Mouse (Mus musculus) lung, adult 2 months (tissue): ENCODE results near the gene Cdc14b. TPM values are rescaled to one million over a fixed set of nuclear protein-coding genes. Genes with fewer than 3 reads are reported as not detected.
"Not testable (repeated sequence)": the region's sequence is repeated elsewhere in the genome, so short reads cannot be mapped to it uniquely, and the experiment has no call there.

Experiments
- DNase-seq: peaks from one replicate; pipeline ENCODE4 v3.0.0; 2022
- H3K4me1 ChIP-seq: fragments of 200-500 bp; 2 replicates; pipeline ENCODE4 v1.6.1; 2011; ENCODE audit warnings: low read length; ENCODE audit not compliant: control insufficient read depth, insufficient read depth
- H3K4me3 ChIP-seq: fragments of 200-500 bp; replicated peaks from 2 replicates; pipeline ENCODE3; 2011; ENCODE audit warnings: low read depth, mild to moderate bottlenecking, control low read depth, low read length; ENCODE audit errors: extremely low read depth
- CTCF ChIP-seq: fragments of 200-500 bp; IDR thresholded peaks from 2 replicates; pipeline ENCODE4 v1.5.1; 2011; ENCODE audit warnings: mild to moderate bottlenecking, low read length, control low read depth; ENCODE audit not compliant: insufficient read depth
- POLR2A ChIP-seq: fragments of 200-500 bp; IDR thresholded peaks from 2 replicates; pipeline ENCODE4 v1.6.1; 2011; ENCODE audit warnings: low read depth, mild to moderate bottlenecking, control low read depth, low read length, borderline replicate concordance; ENCODE audit errors: extremely low read depth
- WGBS: fragments of 180-500 bp; shearing (Covaris S2); methylation state at CpG from one replicate; pipeline ENCODE4 v1.1.7; 2018; 5-methylcytosine and 5-hydroxymethylcytosine counted together
- polyA plus RNA-seq: library from polyadenylated mRNA; depleted of rRNA; stranded (reverse); fragments of >200 nt; gene quantifications from 2 replicates; pipeline ENCODE4 v1.2.3, GENCODE M21; 2012

Gene Cdc14b
- polyA plus RNA-seq, 1 experiment, result 6.6 TPM

DNA sequence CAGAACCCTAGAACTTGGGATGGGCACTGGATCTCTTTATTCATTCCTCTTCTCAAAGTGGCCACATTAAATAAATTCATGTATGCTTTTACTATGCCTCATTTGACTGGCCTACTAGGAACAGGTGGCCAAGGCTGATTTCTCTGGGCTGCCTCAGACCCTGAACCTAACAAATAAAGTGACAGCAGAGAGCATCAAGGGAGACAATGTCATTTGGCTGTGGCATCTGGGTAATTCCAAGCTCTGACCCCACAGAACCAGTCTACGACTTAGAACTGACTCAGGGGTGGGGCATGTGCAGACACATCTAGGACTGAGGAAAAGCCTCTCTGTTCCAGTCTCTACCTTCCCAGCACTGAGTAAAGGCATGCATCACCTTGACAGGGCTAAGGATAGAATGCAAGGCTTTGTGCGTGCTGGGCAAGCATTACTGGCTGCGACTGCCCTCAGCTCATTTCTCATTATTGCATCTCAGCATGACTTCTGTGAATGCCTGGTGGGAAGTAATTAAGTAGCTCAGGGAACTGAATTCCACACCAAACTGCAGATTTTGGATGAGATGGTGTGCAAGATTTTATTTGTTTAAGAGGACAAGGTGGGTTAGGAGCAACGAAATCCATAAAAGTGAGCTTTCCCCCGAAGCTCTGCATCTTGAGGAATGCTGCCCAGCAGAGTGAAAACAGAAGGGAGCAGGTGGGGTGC lies 17.1 kb downstream of the Cdc14b start:
- 75% methylated on average over 5 of the region's 5 CpGs for WGBS

GRCm38 (mm10) chr13:64257010-64257813 lies 17.9 kb downstream of the Cdc14b start:
- Histone ChIP-seq H3K4me3 (no peak overlapping the region), H3K4me1 (no peaks in the 10 kb centered on the region)
- TF ChIP-seq CTCF (no peak), POLR2A (no peak)
- no peak for DNase-seq
- 77% methylated on average over 12 of the region's 12 CpGs for WGBS

More for the DNA sequence above, 17.1 kb downstream of the Cdc14b start:
- no peak overlapping the region for H3K4me3 ChIP-seq
- DNase-seq, result no peak
- TF ChIP-seq CTCF (no peak), POLR2A (no peak)
- no peaks in the 10 kb centered on the region for H3K4me1 ChIP-seq

- H3K4me1 ChIP-seq, H3K4me3 ChIP-seq, DNase-seq: not testable (repeated sequence)
- 72% methylated on average over 11 of the region's 11 CpGs for WGBS
Observed at GRCm38 (mm10) chr13:64254185-64254584, 20.9 kb downstream of the Cdc14b start.

DNA sequence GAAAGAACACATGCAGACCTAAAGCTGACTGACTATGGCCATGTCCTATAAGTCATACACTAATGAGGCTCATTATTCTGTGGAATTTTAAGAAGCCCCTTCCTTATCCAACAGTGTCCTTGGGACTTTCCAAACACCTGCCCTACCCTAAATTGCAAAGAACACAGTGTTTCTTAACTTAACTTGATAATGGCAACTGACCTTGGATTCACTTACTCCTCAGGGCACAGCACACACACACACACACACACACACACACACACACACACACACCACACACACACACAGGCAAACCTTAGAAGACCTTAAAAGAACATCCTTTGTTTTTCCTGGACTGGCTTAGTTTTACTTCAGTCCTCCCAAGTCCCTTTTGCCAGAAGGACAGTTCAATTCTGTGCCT lies 21.4 kb downstream of the Cdc14b start:
- Histone ChIP-seq H3K4me1 (no peaks in the 10 kb centered on the region), H3K4me3 (no peak overlapping the region)
- DNase-seq, result no peak
- no peak for TF ChIP-seq CTCF
- no peak for TF ChIP-seq POLR2A

DNA sequence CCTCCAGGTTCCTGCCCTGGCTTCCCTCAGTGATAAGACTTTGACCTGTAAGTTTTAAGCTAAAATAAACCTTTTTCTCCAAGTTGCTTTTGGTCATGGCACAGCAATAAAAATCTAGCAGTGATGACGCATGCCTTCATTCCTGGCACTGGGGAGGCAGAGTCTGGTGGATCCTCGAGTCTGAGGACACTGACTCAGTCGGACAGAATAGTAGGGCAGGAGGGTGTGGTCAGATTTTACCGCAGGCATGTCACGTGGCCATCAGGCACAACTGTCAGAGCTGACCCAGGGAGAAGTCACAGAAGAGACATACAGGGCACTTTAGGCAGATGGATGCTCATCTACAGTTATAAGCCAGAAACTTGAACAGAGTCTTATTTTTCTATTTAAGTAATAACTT lies 22.9 kb downstream of the Cdc14b start:
- no peaks in the 10 kb centered on the region for H3K4me1 ChIP-seq
- no peak for DNase-seq
- H3K4me3 ChIP-seq, result no peak overlapping the region
- 44% methylated on average over 5 of the region's 5 CpGs for WGBS
- no peak for TF ChIP-seq CTCF
- no peak for TF ChIP-seq POLR2A

DNA sequence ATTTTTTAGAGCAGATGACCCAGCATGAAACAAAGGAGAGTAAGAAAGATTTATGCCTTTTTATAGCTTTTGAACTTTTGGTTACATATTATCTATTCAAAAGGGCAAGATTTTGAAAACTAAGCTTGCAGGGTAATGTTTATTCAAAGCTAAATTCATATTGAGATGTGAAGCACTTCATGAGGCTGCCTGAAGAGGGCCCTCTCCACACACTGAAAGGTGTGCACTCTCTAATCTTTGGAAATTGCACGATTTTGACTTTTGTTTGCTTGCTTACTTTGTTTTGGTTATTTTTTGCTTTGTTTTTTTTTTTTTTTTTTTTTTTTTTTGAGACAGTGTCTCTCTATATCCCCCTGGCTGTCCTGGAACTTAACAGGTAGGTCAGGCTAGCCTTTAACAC lies 24.7 kb downstream of the Cdc14b start:
- H3K4me3 ChIP-seq, result no peak overlapping the region
- no peaks in the 10 kb centered on the region for H3K4me1 ChIP-seq
- TF ChIP-seq CTCF (peak; percentile 16; the same call in 1 of the 2 replicates), POLR2A (no peak)
- DNase-seq, result no peak
- 17% methylated on average over 1 of the region's 1 CpGs for WGBS

DNA sequence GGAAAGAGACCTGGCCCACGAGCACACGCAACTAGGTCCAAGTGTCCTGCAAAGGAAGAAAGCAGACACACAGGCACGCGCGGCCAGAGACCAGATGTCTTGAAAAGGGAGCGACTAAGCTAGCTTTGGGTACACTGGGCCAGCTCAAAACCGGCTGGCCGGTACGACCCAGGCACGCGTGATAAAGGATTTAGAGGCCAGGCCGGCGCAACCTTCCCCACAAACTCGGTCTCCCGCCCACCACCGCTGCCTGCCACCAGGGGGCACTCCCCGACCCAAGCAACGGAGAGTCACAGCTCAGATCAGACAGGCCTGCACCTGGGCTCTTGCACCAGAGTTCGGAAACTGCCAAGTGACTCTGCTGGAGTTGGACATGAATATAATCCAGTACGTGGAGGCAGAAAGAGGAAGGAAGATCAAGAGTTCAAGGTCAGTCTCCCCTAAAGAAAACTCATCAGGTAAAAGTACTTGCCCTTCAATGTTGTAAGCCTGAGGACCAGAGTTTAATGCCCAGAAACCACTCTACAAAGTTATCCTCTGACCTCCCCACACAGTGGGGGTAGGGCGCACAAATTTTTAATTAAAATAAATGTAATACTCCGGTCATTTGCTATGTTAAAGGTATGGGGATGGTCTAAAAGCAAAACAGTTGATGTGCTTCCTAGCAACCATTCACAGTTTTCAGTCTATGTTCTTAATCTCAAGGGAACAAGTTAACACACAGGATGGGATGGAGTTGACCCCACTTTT lies 26.1 kb downstream of the Cdc14b start:
- DNase-seq, result peak; percentile 92
- Histone ChIP-seq H3K4me3 (peak overlapping the region; percentile 93), H3K4me1 (no peaks in the 10 kb centered on the region)
- TF ChIP-seq POLR2A (no peak), CTCF (peak; percentile 80)
- WGBS, result 7% methylated on average over 22 of the region's 22 CpGs

- Histone ChIP-seq H3K4me1 (no peaks in the 10 kb centered on the region), H3K4me3 (peak overlapping the region; percentile 93)
- 2% methylated on average over 24 of the region's 24 CpGs for WGBS
- DNase-seq, result peak; percentile 68
- TF ChIP-seq CTCF (no peak), POLR2A (0 out of 2 replicates have a peak, but pooled peaks have one; percentile 19)
Observed at GRCm38 (mm10) chr13:64248161-64248774, 26.8 kb downstream of the Cdc14b start.

- DNase-seq, result no peak
- TF ChIP-seq POLR2A, result no peak
- no peak for TF ChIP-seq CTCF
- WGBS, result 78% methylated on average over 12 of the region's 12 CpGs
- no peak overlapping the region for H3K4me3 ChIP-seq
- no peaks in the 10 kb centered on the region for H3K4me1 ChIP-seq
Observed at GRCm38 (mm10) chr13:64246106-64246505, 29.0 kb downstream of the Cdc14b start.

DNA sequence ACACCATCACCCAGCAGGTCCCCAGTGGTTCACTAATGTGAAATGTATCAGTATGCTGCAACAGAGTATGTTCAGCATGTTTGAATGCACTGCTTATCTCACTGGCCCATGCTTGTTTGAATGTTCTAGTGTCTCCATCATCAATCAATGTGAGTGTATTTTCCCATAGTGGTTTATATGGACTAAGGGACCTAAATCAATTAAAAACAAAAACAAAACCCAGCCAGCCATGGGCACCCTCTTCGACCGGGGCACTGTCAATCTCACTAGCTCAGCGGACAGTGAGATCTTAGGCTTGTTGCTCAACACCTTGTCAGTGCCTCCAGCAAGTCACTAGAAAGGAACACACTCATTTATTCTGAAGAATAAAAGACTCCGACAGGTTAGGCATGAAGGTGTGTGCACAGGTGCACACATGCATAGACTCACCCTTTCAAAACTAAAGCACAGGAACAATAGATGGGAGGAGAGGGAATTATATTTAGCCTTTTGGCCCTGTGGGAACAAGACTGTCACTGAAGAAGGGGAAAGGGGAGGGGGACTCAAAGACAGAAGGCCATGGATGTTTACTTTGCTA lies 30.3 kb downstream of the Cdc14b start:
- TF ChIP-seq POLR2A (no peak), CTCF (no peak)
- no peaks in the 10 kb centered on the region for H3K4me1 ChIP-seq
- no peak for DNase-seq
- 77% methylated on average over 4 of the region's 4 CpGs for WGBS
- H3K4me3 ChIP-seq, result no peak overlapping the region
